Mouse (Mus musculus): Measurements from ENCODE around the gene 6030468B19Rik.

DNA sequence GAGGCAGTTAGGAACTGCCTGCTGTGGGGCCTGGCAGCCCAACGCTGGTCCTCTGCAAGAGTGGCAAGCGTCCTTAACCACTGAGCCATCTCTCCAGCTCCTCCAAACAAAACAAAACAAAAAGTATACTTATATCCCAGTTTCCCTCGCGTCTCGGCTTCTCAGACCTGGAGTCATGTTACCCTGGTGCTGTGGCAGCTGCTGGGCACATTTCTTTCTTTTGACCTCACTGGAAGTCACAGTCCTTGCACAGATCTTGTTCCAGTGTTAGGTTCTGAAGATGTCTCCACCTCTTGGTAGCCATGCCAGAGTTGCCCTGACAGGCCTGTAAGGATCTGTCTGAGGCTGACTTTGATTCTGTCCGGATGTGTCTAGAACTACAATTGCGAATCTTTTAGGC is 4.2 kb downstream of the 6030468B19Rik start:
- TF ChIP-seq CTCF (IDR thresholded peaks at IDR 0.05; ENCODE audit: borderline replicate concordance, extremely low read depth, insufficient read depth, insufficient read length) (no peak), POLR2A (IDR thresholded peaks at IDR 0.05; ENCODE audit: borderline replicate concordance, extremely low read depth, insufficient read depth, insufficient read length, poor library complexity, severe bottlenecking) (no peak)

Measured in brain, embryonic 14.5 days (tissue).